Mouse (Mus musculus) intestine, embryonic 14.5 days (tissue): Measurements from ENCODE around the gene Bysl. TPM values are rescaled to one million over a fixed set of nuclear protein-coding genes. Genes with fewer than 3 reads are reported as not detected.
"Not testable (repeated sequence)": the region's sequence is repeated elsewhere in the genome, so short reads cannot be mapped to it uniquely, and the experiment has no call there.

Source experiments
- ATAC-seq: fragments of 200-750 bp; cut with Nextera tagmentation; replicated peaks from 2 replicates; pipeline ENCODE4 v1.8.0; 2017; ENCODE audit warnings: low read depth, moderate number of reproducible peaks, moderate TSS enrichment, moderate library complexity; ENCODE audit not compliant: low FRiP score, low TSS enrichment
- DNase-seq: peaks from one replicate; pipeline ENCODE4 v3.0.0-alpha.2; 2018; ENCODE audit warnings: low spot score
- H3K27ac ChIP-seq: fragments of 300-500 bp; sonication (generic); 2 replicates; pipeline ENCODE4 v1.5.1; 2014; ENCODE audit warnings: low read depth, mild to moderate bottlenecking, control low read depth
- H3K27me3 ChIP-seq: fragments of 300-500 bp; sonication (generic); replicated peaks from 2 replicates; pipeline ENCODE4 v1.6.1; 2014; ENCODE audit warnings: low read length, control low read depth; ENCODE audit not compliant: control insufficient read depth, insufficient read depth
- H3K36me3 ChIP-seq: fragments of 300-500 bp; sonication (generic); 2 replicates; pipeline ENCODE4 v1.6.1; 2014; ENCODE audit warnings: low read length, control low read depth; ENCODE audit not compliant: control insufficient read depth, insufficient read depth
- H3K4me1 ChIP-seq: fragments of 300-500 bp; sonication (generic); replicated peaks from 2 replicates; pipeline ENCODE4 v1.6.1; 2014; ENCODE audit warnings: low read length, control low read depth, mixed read lengths; ENCODE audit not compliant: control insufficient read depth, insufficient read depth
- H3K4me2 ChIP-seq: fragments of 300-500 bp; sonication (generic); 2 replicates; pipeline ENCODE4 v1.6.1; 2014; ENCODE audit warnings: low read length
- H3K4me3 ChIP-seq: fragments of 300-500 bp; sonication (generic); 2 replicates; pipeline ENCODE4 v1.5.1; 2014; ENCODE audit warnings: low read depth, low read length, control low read depth, mixed read lengths
- H3K9ac ChIP-seq: fragments of 300-500 bp; sonication (generic); 2 replicates; pipeline ENCODE4 v1.6.1; 2014; ENCODE audit warnings: mild to moderate bottlenecking, low read length
- H3K9me3 ChIP-seq: fragments of 300-500 bp; sonication (generic); 2 replicates; pipeline ENCODE4 v1.6.1; 2016; ENCODE audit warnings: low read length, control low read depth; ENCODE audit not compliant: control insufficient read depth
- WGBS: fragments of 180-500 bp; shearing (Covaris S2); extraction: QIAGEN DNeasy Blood & Tissue Kit; methylation state at CpG from one replicate; pipeline ENCODE4 v1.1.7; 2014; 5-methylcytosine and 5-hydroxymethylcytosine counted together
- polyA plus RNA-seq: library from polyadenylated mRNA; unstranded; fragments of >200 nt; fragmentation: Nextera tagmentation; extraction: Ambion mirVana; gene quantifications from 2 replicates; pipeline ENCODE4 v1.2.1, GENCODE M21; 2014

Gene Bysl
- polyA plus RNA-seq, 1 experiment from 2014 or later, result 25.7 TPM

- Histone ChIP-seq H3K9me3 (no peaks in the 10 kb centered on the region), H3K27me3 (no peaks in the 10 kb centered on the region), H3K4me1 (peaks cover 11% of the 10 kb centered on the region), H3K9ac (no peak overlapping the region), H3K4me2 (no peak overlapping the region), H3K27ac (no peak overlapping the region), H3K4me3 (no peak overlapping the region), H3K36me3 (peaks cover 53% of the 10 kb centered on the region)
- ATAC-seq (no peak), DNase-seq (no peak)
- 88% methylated on average over 5 of the region's 5 CpGs for WGBS
Measured at GRCm38 (mm10) chr17:47626031-47626430, 14.7 kb upstream of the Bysl start.

GRCm38 (mm10) chr17:47625088-47625487 lies 13.8 kb upstream of the Bysl start:
- Histone ChIP-seq H3K9me3 (no peaks in the 10 kb centered on the region), H3K4me1 (peaks cover 4% of the 10 kb centered on the region), H3K4me3 (no peak overlapping the region), H3K36me3 (peaks cover 61% of the 10 kb centered on the region), H3K27ac (no peak overlapping the region), H3K27me3 (no peaks in the 10 kb centered on the region), H3K9ac (no peak overlapping the region), H3K4me2 (no peak overlapping the region)
- DNase-seq (no peak), ATAC-seq (no peak)
- 98% methylated on average over 2 of the region's 2 CpGs for WGBS

GRCm38 (mm10) chr17:47624572-47624971 lies 13.3 kb upstream of the Bysl start:
- not testable (repeated sequence) for H3K4me1 ChIP-seq, H3K27ac ChIP-seq, ATAC-seq, H3K27me3 ChIP-seq, H3K4me3 ChIP-seq, H3K9me3 ChIP-seq, DNase-seq, H3K9ac ChIP-seq, H3K4me2 ChIP-seq
- 100% methylated on average over 4 of the region's 5 CpGs for WGBS
- peaks cover 67% of the 10 kb centered on the region for H3K36me3 ChIP-seq

- ATAC-seq (no peak), DNase-seq (no peak)
- Histone ChIP-seq H3K9me3 (no peaks in the 10 kb centered on the region), H3K4me1 (no peaks in the 10 kb centered on the region), H3K36me3 (peaks cover 82% of the 10 kb centered on the region), H3K4me2 (no peak overlapping the region), H3K4me3 (no peak overlapping the region), H3K27ac (no peak overlapping the region), H3K27me3 (no peaks in the 10 kb centered on the region), H3K9ac (no peak overlapping the region)
- 96% methylated on average over 14 of the region's 14 CpGs for WGBS
Measured at GRCm38 (mm10) chr17:47622912-47623554, 11.7 kb upstream of the Bysl start.

- Histone ChIP-seq H3K27me3 (no peaks in the 10 kb centered on the region), H3K4me2 (no peak overlapping the region), H3K36me3 (peaks cover 86% of the 10 kb centered on the region), H3K4me3 (no peak overlapping the region), H3K4me1 (no peaks in the 10 kb centered on the region), H3K27ac (no peak overlapping the region), H3K9ac (no peak overlapping the region), H3K9me3 (no peaks in the 10 kb centered on the region)
- DNase-seq (no peak), ATAC-seq (no peak)
- 91% methylated on average over 13 of the region's 13 CpGs for WGBS
Measured at GRCm38 (mm10) chr17:47618556-47619311, 7.4 kb upstream of the Bysl start.

GRCm38 (mm10) chr17:47617605-47618307 lies 6.5 kb upstream of the Bysl start:
- H3K4me3 ChIP-seq, result no peak overlapping the region
- H3K4me1 ChIP-seq, result peaks cover under 1% of the 10 kb centered on the region; the same call in 1 of the 2 replicates
- ATAC-seq (no peak), DNase-seq (no peak)
- H3K27ac ChIP-seq, result no peak overlapping the region
- no peak overlapping the region for H3K4me2 ChIP-seq
- no peak overlapping the region for H3K9ac ChIP-seq
- no peaks in the 10 kb centered on the region for H3K27me3 ChIP-seq
- WGBS, result 93% methylated on average over 9 of the region's 9 CpGs
- H3K36me3 ChIP-seq, result peaks cover 77% of the 10 kb centered on the region
- H3K9me3 ChIP-seq, result no peaks in the 10 kb centered on the region

- no peak overlapping the region for H3K27ac ChIP-seq
- no peaks in the 10 kb centered on the region for H3K27me3 ChIP-seq
- DNase-seq (no peak), ATAC-seq (no peak)
- H3K9me3 ChIP-seq, result no peaks in the 10 kb centered on the region
- H3K36me3 ChIP-seq, result peaks cover 66% of the 10 kb centered on the region
- no peak overlapping the region for H3K4me2 ChIP-seq
- 91% methylated on average over 4 of the region's 4 CpGs for WGBS
- no peak overlapping the region for H3K9ac ChIP-seq
- peaks cover 9% of the 10 kb centered on the region for H3K4me1 ChIP-seq
- no peak overlapping the region for H3K4me3 ChIP-seq
Measured at GRCm38 (mm10) chr17:47616652-47617051, 5.4 kb upstream of the Bysl start.

GRCm38 (mm10) chr17:47616119-47616518 lies 4.8 kb upstream of the Bysl start:
- 93% methylated on average over 8 of the region's 8 CpGs for WGBS
- peaks cover 62% of the 10 kb centered on the region for H3K36me3 ChIP-seq
- no peak for DNase-seq

More at GRCm38 (mm10) chr17:47616119-47616518, 4.8 kb upstream of the Bysl start:
- H3K9me3 ChIP-seq, result no peaks in the 10 kb centered on the region
- H3K9ac ChIP-seq, result no peak overlapping the region
- H3K4me2 ChIP-seq, result no peak overlapping the region
- no peaks in the 10 kb centered on the region for H3K27me3 ChIP-seq
- H3K4me3 ChIP-seq, result no peak overlapping the region
- ATAC-seq, result no peak
- peaks cover 9% of the 10 kb centered on the region for H3K4me1 ChIP-seq
- H3K27ac ChIP-seq, result no peak overlapping the region
